Mouse (Mus musculus) bone marrow, adult 2 months (tissue): ENCODE measurements around the gene Tuba3b.

ENCODE experiments used
- CTCF ChIP-seq: fragments of 200-500 bp; IDR thresholded peaks from 2 replicates; pipeline ENCODE4 v1.5.1; 2011; ENCODE audit warnings: low read length, control low read depth; ENCODE audit not compliant: control insufficient read depth, insufficient read depth
- POLR2A ChIP-seq: fragments of 200-500 bp; IDR thresholded peaks from 2 replicates; pipeline ENCODE4 v1.6.1; 2011; ENCODE audit warnings: low read depth, mild to moderate bottlenecking, control low read depth, low read length, borderline replicate concordance; ENCODE audit not compliant: control insufficient read depth

GRCm38 (mm10) chr6:145595905-145596304 lies 19.7 kb upstream of the Tuba3b start:
- no peak for TF ChIP-seq POLR2A
- TF ChIP-seq CTCF, result no peak
